Mouse (Mus musculus) CH12.LX (cell line): ENCODE data around the gene Rnf214. TPM values are rescaled to one million over a fixed set of nuclear protein-coding genes. Genes with fewer than 3 reads are reported as not detected.

ENCODE experiments used
- DNase-seq: peaks from one replicate; pipeline ENCODE4 v3.0.0-alpha.2; 2013; ENCODE audit errors: extremely low read depth
- H3K27ac ChIP-seq: 2 replicates; pipeline ENCODE4 v1.5.1; 2012; ENCODE audit warnings: low read depth, mild to moderate bottlenecking, control low read depth, moderate library complexity; ENCODE audit not compliant: insufficient read depth
- H3K27me3 ChIP-seq: replicated peaks from 2 replicates; pipeline ENCODE3; 2012; ENCODE audit warnings: inconsistent platforms
- H3K36me3 ChIP-seq, 2 experiments: replicated peaks in 1 of 2; 2 replicates each; pipeline versions ENCODE3 to v1.6.1; 2012; ENCODE audit warnings: inconsistent platforms in 1 of 2, low read length in 1 of 2, mild to moderate bottlenecking in 1 of 2, mixed read lengths in 1 of 2, moderate library complexity in 1 of 2; ENCODE audit not compliant: control insufficient read depth in 1 of 2, insufficient read depth in 1 of 2
- H3K4me1 ChIP-seq, 2 experiments: 2 replicates each; pipeline ENCODE4 v1.6.1; 2012; ENCODE audit warnings: inconsistent platforms in 1 of 2, moderate library complexity in 1 of 2; ENCODE audit not compliant: insufficient read depth in 2 of 2, control insufficient read depth in 1 of 2
- H3K4me2 ChIP-seq: 2 replicates; pipeline ENCODE4 v1.6.1; 2012; ENCODE audit warnings: low read depth, mild to moderate bottlenecking, control low read depth; ENCODE audit not compliant: poor library complexity, insufficient read depth, severe bottlenecking
- H3K4me3 ChIP-seq, 3 experiments: fragments of 150-350 bp in 1 of 3; sonication (generic) in 1 of 3; replicated peaks in 1 of 3; 2 replicates each; pipeline versions ENCODE3 to v1.5.1; 2011 to 2012; ENCODE audit warnings: low read depth in 2 of 3, low read length in 2 of 3, mild to moderate bottlenecking in 2 of 3, moderate library complexity in 2 of 3, control low read depth in 1 of 3, improper control_type of control experiment in 1 of 3, inconsistent platforms in 1 of 3, mixed read lengths in 1 of 3; ENCODE audit not compliant: poor library complexity in 1 of 3
- H3K79me2 ChIP-seq: replicated peaks from 2 replicates; pipeline ENCODE4 v1.6.1; 2012; ENCODE audit warnings: mild to moderate bottlenecking, moderate library complexity; ENCODE audit not compliant: control insufficient read depth, poor library complexity, insufficient read depth, severe bottlenecking; ENCODE audit errors: extremely low read depth
- H3K9ac ChIP-seq: 2 replicates; pipeline ENCODE4 v1.6.1; 2012; ENCODE audit warnings: low read depth, mild to moderate bottlenecking, control low read depth, moderate library complexity; ENCODE audit not compliant: insufficient read depth
- H3K9me3 ChIP-seq: replicated peaks from 2 replicates; pipeline ENCODE3; 2012; ENCODE audit warnings: low read length, inconsistent platforms, mixed read lengths
- E2F4 ChIP-seq: IDR thresholded peaks from 2 replicates; pipeline ENCODE4 v1.6.1; 2011; ENCODE audit warnings: low read depth, low read length, improper control_type of control experiment; ENCODE audit not compliant: insufficient replicate concordance
- IRF4 ChIP-seq: IDR thresholded peaks from 2 replicates; pipeline ENCODE4 v1.6.1; 2014; ENCODE audit warnings: low read depth, mild to moderate bottlenecking, inconsistent platforms, low read length, improper control_type of control experiment
- JUN ChIP-seq: IDR thresholded peaks from 2 replicates; pipeline ENCODE4 v1.6.1; 2011; ENCODE audit warnings: low read depth, mild to moderate bottlenecking, low read length, improper control_type of control experiment, moderate library complexity; ENCODE audit not compliant: insufficient read depth
- JUND ChIP-seq: conservative IDR thresholded peaks from 2 replicates; pipeline ENCODE4 v1.6.1; 2011; ENCODE audit warnings: low read depth, low read length, improper control_type of control experiment
- MEF2A ChIP-seq: IDR thresholded peaks from 2 replicates; pipeline ENCODE4 v1.6.1; 2014; ENCODE audit warnings: low read depth, mild to moderate bottlenecking, inconsistent platforms, low read length, improper control_type of control experiment, borderline replicate concordance
- PAX5 ChIP-seq: IDR thresholded peaks from 2 replicates; pipeline ENCODE4 v1.6.1; 2012; ENCODE audit warnings: low read length, inconsistent platforms, mixed read lengths
- POLR2A ChIP-seq: IDR thresholded peaks from 2 replicates; pipeline ENCODE4 v1.6.1; 2011; ENCODE audit warnings: low read depth, mild to moderate bottlenecking, improper control_type of control experiment, low read length
- POLR2AphosphoS2 ChIP-seq: IDR thresholded peaks from 2 replicates; pipeline ENCODE4 v1.6.1; 2011; ENCODE audit warnings: low read depth, low read length, improper control_type of control experiment
- SMC3 ChIP-seq: IDR thresholded peaks from 2 replicates; pipeline ENCODE4 v1.6.1; 2011; ENCODE audit warnings: low read depth, low read length, improper control_type of control experiment
- TBP ChIP-seq: conservative IDR thresholded peaks from 2 replicates; pipeline ENCODE4 v1.6.1; 2011; ENCODE audit warnings: low read depth, low read length, improper control_type of control experiment
- TCF12 ChIP-seq: IDR thresholded peaks from 2 replicates; pipeline ENCODE4 v1.6.1; 2014; ENCODE audit warnings: low read depth, mild to moderate bottlenecking, inconsistent platforms, low read length, improper control_type of control experiment
- UBTF ChIP-seq: IDR thresholded peaks from 2 replicates; pipeline ENCODE4 v1.6.1; 2012; ENCODE audit warnings: low read depth, mild to moderate bottlenecking, inconsistent platforms, low read length, improper control_type of control experiment, moderate library complexity
- USF1 ChIP-seq: IDR thresholded peaks from 2 replicates; pipeline ENCODE4 v1.6.1; 2014; ENCODE audit warnings: low read depth, mild to moderate bottlenecking, inconsistent platforms, low read length, improper control_type of control experiment
- dilution Hi-C: fragments of 300-500 bp; cut with MboI; formaldehyde crosslinking; loops from 2 replicates; pipeline ENCODE4 v1.14.3; 2020; ENCODE audit warnings: low sequenced_read_pairs; ENCODE audit not compliant: extremely low pct_unique_long_range_greater_than_20kb, extremely low pct_ligation_motif_present
- in situ Hi-C: fragments of 300-500 bp; cut with MboI; formaldehyde crosslinking; loops from 3 replicates; pipeline ENCODE4 v1.14.3; 2019; ENCODE audit warnings: low sequenced_read_pairs, low pct_ligation_motif_present, low pct_unique_long_range_greater_than_20kb, mixed read lengths
- polyA plus RNA-seq: library from polyadenylated mRNA; unstranded; fragments of >175 nt; gene quantifications from 2 replicates; pipeline ENCODE4 v1.2.1, GENCODE M21; 2012; ENCODE audit warnings: low read depth; ENCODE audit not compliant: insufficient read length
- total RNA-seq, 2 experiments: library from RNA; depleted of rRNA; stranded (reverse); fragments of 300-350 nt in 1 of 2; fragments of >200 nt in 1 of 2; gene quantifications; 2 replicates each; pipeline ENCODE4 v1.2.3; 2012 to 2014

The Rnf214 gene
- total and polyA plus RNA-seq, 3 experiments: 4.4 to 16.1 (median 9.4) TPM

DNA sequence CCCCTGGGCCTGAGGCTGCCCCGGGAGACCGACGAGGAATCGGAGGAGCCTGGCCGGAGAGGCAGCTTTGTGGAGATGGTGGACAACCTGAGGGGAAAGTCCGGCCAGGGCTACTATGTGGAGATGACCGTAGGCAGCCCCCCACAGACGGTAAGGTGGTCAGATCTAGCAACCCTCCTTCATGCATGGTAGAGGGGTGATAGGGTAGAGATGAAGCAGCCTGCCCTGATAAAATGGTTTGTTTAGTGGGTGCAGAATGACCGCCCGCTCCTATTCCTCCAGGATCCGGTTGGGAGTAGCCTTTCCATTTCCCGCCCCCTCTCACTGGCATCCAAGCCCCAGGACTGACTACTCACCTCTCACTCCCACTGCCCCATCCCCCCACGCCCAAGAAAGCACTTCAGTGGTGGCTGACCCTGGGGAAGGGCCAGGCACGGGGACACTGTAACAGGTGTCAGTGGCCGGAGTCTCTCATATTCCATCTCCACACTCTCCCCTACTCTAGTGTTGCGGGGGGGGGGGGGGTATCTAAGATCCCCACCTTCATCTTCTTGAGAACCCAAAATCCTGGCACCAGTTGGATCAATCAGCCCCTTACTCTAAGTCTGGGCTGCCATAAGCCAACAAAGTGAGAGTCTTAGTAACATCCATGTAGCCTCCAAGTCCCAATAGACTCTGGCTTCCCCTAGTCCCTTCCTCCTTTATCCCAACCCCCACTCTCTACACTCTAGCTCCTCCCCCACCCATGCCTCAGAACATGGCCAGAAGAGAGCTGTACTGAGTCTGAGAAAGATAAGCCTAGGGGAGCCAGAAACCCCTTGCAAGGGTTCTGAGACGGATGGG, 67.4 kb downstream of the Rnf214 start:
- dilution Hi-C loops: no loop called here
- Histone ChIP-seq H3K4me3 (no peak overlapping the region), H3K79me2 (no peaks in the 10 kb centered on the region), H3K4me1 (peaks cover 0 to 2% of the 10 kb centered on the region in 2 experiments; a peak in 1 of 4 replicates), H3K27me3 (peaks cover 6% of the 10 kb centered on the region), H3K36me3 (no peaks in the 10 kb centered on the region), H3K9me3 (no peaks in the 10 kb centered on the region), H3K9ac (no peak overlapping the region), H3K4me2 (no peak overlapping the region), H3K27ac (no peak overlapping the region)
- in situ Hi-C loops: no loop called here
- no peak for DNase-seq
- TF ChIP-seq POLR2AphosphoS2: no peak

DNA sequence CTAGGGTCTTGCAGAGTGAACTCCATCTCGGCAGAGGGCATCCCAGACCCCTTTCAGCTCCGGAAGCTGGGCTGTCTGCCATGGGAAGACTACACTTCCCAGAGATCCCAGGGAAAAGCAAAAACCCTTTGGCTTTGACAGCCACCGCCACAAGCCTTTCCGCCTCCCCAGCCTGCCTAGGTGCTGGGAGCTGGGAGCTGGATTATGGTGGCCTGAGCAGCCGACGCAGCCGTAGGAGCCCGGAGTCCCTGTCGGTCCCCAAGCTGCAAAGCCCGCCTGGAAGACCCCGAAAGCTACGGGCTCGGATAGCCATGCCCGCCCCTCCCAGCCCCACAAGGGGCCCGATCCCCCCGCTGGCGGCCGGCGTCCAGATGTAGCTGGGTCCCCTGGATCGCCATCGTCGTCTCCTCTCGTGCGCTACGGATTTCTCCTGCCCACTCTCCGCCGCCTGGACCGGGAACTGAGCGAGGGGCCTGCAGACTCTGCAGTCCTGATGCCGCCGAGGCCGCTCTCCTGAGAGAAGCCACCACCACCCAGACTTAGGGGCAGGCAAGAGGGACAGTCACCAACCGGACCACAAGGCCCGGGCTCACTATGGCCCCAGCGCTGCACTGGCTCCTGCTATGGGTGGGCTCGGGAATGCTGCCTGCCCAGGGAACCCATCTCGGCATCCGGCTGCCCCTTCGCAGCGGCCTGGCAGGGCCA, 68.1 kb downstream of the Rnf214 start, which contains the start of gene Bace1:
Gene Bace1 (plus strand): TSS at position 147 of the 705 bp plus-strand sequence.
- Histone ChIP-seq H3K4me1 (peaks cover 2 to 3% of the 10 kb centered on the region in 2 experiments; a peak in 2 of 4 replicates), H3K4me3 (no peak within 1 kb of the TSS), H3K9me3 (no peaks in the 10 kb centered on the region)
- dilution Hi-C loops: no loop called here
- DNase-seq: no peak
- no peak for TF ChIP-seq SMC3
- TF ChIP-seq, all 38 proteins: peak for 0
- H3K4me2 ChIP-seq: no peak within 1 kb of the TSS
- H3K27ac ChIP-seq: no peak within 1 kb of the TSS
- H3K79me2 ChIP-seq: no peaks in the 10 kb centered on the region
- peaks cover 6% of the 10 kb centered on the region for H3K27me3 ChIP-seq
- in situ Hi-C loops: no loop called here
- H3K36me3 ChIP-seq: no peaks in the 10 kb centered on the region
- no peak within 1 kb of the TSS for H3K9ac ChIP-seq

DNA sequence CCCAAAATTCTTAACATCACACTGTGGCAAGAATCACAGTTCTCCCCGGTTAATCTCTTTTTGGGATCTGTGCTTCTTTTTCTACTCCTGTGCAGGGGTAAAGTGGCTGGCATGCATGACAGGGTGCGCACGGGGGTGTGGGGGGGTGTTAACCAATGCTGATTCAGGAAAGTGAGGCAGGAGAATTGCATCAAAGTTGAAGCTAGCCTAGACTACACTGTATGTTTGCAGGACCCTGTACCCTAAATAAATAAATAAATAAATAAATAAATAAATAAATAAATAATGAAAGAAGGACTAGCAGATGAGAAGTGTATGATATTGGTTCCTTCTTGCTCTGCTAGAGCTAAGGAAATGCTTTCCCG, 68.7 kb downstream of the Rnf214 start:
- TF ChIP-seq PAX5: no peak
- no peak for TF ChIP-seq MEF2A
- no peak for TF ChIP-seq E2F4
- TF ChIP-seq TBP: no peak
- TF ChIP-seq TCF12: no peak
- TF ChIP-seq JUND: no peak
- TF ChIP-seq UBTF: no peak
- no peak for TF ChIP-seq USF1
- no peak for TF ChIP-seq IRF4
- no peak for TF ChIP-seq JUN
- TF ChIP-seq SMC3: no peak
- TF ChIP-seq POLR2A: no peak
- H3K4me1 ChIP-seq: peaks cover 2 to 8% of the 10 kb centered on the region in 2 experiments; a peak in 3 of 4 replicates
- dilution Hi-C loops: no loop called here
- in situ Hi-C loops: no loop called here
- DNase-seq: no peak
- no peaks in the 10 kb centered on the region for H3K79me2 ChIP-seq
- H3K9me3 ChIP-seq: no peaks in the 10 kb centered on the region
- no peak overlapping the region for H3K27ac ChIP-seq
- no peak overlapping the region for H3K4me3 ChIP-seq
- H3K4me2 ChIP-seq: no peak overlapping the region
- H3K36me3 ChIP-seq: no peaks in the 10 kb centered on the region
- peaks cover 6% of the 10 kb centered on the region for H3K27me3 ChIP-seq
- no peak overlapping the region for H3K9ac ChIP-seq
